Mouse (Mus musculus) intestine, postnatal 0 days (tissue): ENCODE results near the gene Traf3ip2. TPM values are rescaled to one million over a fixed set of nuclear protein-coding genes. Genes with fewer than 3 reads are reported as not detected.
A peak's percentile ranks its signal among the peaks of the same experiment; 100 is the strongest.

Experiments
- ATAC-seq: fragments of 200-750 bp; cut with Nextera tagmentation; 2 replicates; pipeline ENCODE4 v1.8.0; 2017; ENCODE audit warnings: mild to moderate bottlenecking, moderate TSS enrichment, moderate library complexity
- H3K27ac ChIP-seq: fragments of 300-500 bp; sonication (generic); 2 replicates; pipeline ENCODE4 v1.5.1; 2014; ENCODE audit warnings: mild to moderate bottlenecking, low read depth, low read length, moderate library complexity
- H3K27me3 ChIP-seq: fragments of 300-500 bp; sonication (generic); replicated peaks from 2 replicates; pipeline ENCODE4 v1.6.1; 2014; ENCODE audit warnings: low read length, mixed read lengths; ENCODE audit not compliant: control insufficient read depth, insufficient read depth
- H3K36me3 ChIP-seq: fragments of 300-500 bp; sonication (generic); 2 replicates; pipeline ENCODE4 v1.6.1; 2014; ENCODE audit warnings: mild to moderate bottlenecking, moderate library complexity; ENCODE audit not compliant: control insufficient read depth, insufficient read depth
- H3K4me1 ChIP-seq: fragments of 300-500 bp; sonication (generic); replicated peaks from 2 replicates; pipeline ENCODE4 v1.6.1; 2014; ENCODE audit warnings: antibody characterized with exemption, low read length, mixed read lengths; ENCODE audit not compliant: control insufficient read depth, insufficient read depth
- H3K4me2 ChIP-seq: fragments of 300-500 bp; sonication (generic); replicated peaks from 2 replicates; pipeline ENCODE4 v1.6.1; 2014; ENCODE audit warnings: low read depth, mild to moderate bottlenecking, moderate library complexity
- H3K4me3 ChIP-seq: fragments of 300-500 bp; sonication (generic); 2 replicates; pipeline ENCODE4 v1.5.1; 2014; ENCODE audit warnings: low read depth, low read length
- H3K9ac ChIP-seq: fragments of 300-500 bp; sonication (generic); 2 replicates; pipeline ENCODE4 v1.6.1; 2014; ENCODE audit warnings: mild to moderate bottlenecking, low read depth, low read length
- H3K9me3 ChIP-seq: fragments of 300-500 bp; sonication (generic); 2 replicates; pipeline ENCODE4 v1.6.1; 2016; ENCODE audit warnings: mixed run types; ENCODE audit not compliant: control insufficient read depth
- CTCF ChIP-seq: sonication (generic); IDR thresholded peaks from 2 replicates; pipeline ENCODE4 v1.5.1; 2016; ENCODE audit warnings: low read depth, mild to moderate bottlenecking, control low read depth, antibody characterized with exemption, moderate library complexity
- WGBS: fragments of 180-500 bp; shearing (Covaris S2); extraction: QIAGEN DNeasy Blood & Tissue Kit; methylation state at CpG from one replicate; pipeline ENCODE4 v1.1.7; 2014; 5-methylcytosine and 5-hydroxymethylcytosine counted together
- polyA plus RNA-seq: library from polyadenylated mRNA; unstranded; fragments of >200 nt; fragmentation: Nextera tagmentation; extraction: Ambion mirVana; gene quantifications from 2 replicates; pipeline ENCODE4 v1.2.1, GENCODE M21; 2015

Traf3ip2 gene
- polyA plus RNA-seq, 1 experiment from 2014 or later: 25.3 TPM

GRCm38 (mm10) chr10:39612131-39612530 is 603 bp upstream of the Traf3ip2 start:
- H3K9me3 ChIP-seq: no peaks in the 10 kb centered on the region
- no peak for TF ChIP-seq CTCF
- no peak overlapping the region for H3K9ac ChIP-seq
- H3K36me3 ChIP-seq: no peaks in the 10 kb centered on the region; the same call in 1 of the 2 replicates
- no peak for ATAC-seq
- peak overlapping the region; percentile 99; the same call in 1 of the 2 replicates for H3K27ac ChIP-seq
- H3K4me1 ChIP-seq: peaks cover 26% of the 10 kb centered on the region
- peak overlapping the region; percentile 54; the same call in 1 of the 2 replicates for H3K4me3 ChIP-seq
- 47% methylated on average over 2 of the region's 2 CpGs for WGBS
- H3K4me2 ChIP-seq: peak overlapping the region; percentile 70; the same call in 1 of the 2 replicates
- H3K27me3 ChIP-seq: no peaks in the 10 kb centered on the region

GRCm38 (mm10) chr10:39612989-39613831 is 476 bp downstream of the Traf3ip2 start:
- no peaks in the 10 kb centered on the region for H3K27me3 ChIP-seq
- peak overlapping the region; percentile 54 for H3K4me3 ChIP-seq
- no peaks in the 10 kb centered on the region for H3K9me3 ChIP-seq
- H3K4me1 ChIP-seq: peaks cover 28% of the 10 kb centered on the region
- peak overlapping the region; percentile 99 for H3K27ac ChIP-seq
- WGBS: 4% methylated on average over 26 of the region's 26 CpGs
- peak overlapping the region; percentile 73 for H3K9ac ChIP-seq
- peak overlapping the region; percentile 70 for H3K4me2 ChIP-seq
- peak; percentile 89 for ATAC-seq
- no peak for TF ChIP-seq CTCF
- peaks cover 3% of the 10 kb centered on the region; the same call in 1 of the 2 replicates for H3K36me3 ChIP-seq

- ATAC-seq: no peak
Observed at GRCm38 (mm10) chr10:39613973-39614372, 1.2 kb downstream of the Traf3ip2 start.

GRCm38 (mm10) chr10:39614676-39615075 is 1.9 kb downstream of the Traf3ip2 start:
- H3K27ac ChIP-seq: peak overlapping the region; percentile 99
- peak overlapping the region; percentile 70 for H3K4me2 ChIP-seq
- H3K4me3 ChIP-seq: peak overlapping the region; percentile 54
- H3K36me3 ChIP-seq: peaks cover 6% of the 10 kb centered on the region; the same call in 1 of the 2 replicates
- no peaks in the 10 kb centered on the region for H3K9me3 ChIP-seq
- peak; percentile 14; the same call in 1 of the 2 replicates for ATAC-seq
- H3K4me1 ChIP-seq: peaks cover 28% of the 10 kb centered on the region
- WGBS: 11% methylated on average over 6 of the region's 6 CpGs
- H3K9ac ChIP-seq: 0 out of 2 replicates have a peak overlapping the region, but pooled peaks have one; percentile 11
- TF ChIP-seq CTCF: no peak
- no peaks in the 10 kb centered on the region for H3K27me3 ChIP-seq

More at GRCm38 (mm10) chr10:39613973-39614372, 1.2 kb downstream of the Traf3ip2 start:
- peak overlapping the region; percentile 99 for H3K27ac ChIP-seq
- no peaks in the 10 kb centered on the region for H3K27me3 ChIP-seq
- peaks cover 3% of the 10 kb centered on the region; the same call in 1 of the 2 replicates for H3K36me3 ChIP-seq
- no peaks in the 10 kb centered on the region for H3K9me3 ChIP-seq
- peak overlapping the region; percentile 73; the same call in 1 of the 2 replicates for H3K9ac ChIP-seq
- peaks cover 28% of the 10 kb centered on the region for H3K4me1 ChIP-seq
- peak overlapping the region; percentile 54 for H3K4me3 ChIP-seq
- peak overlapping the region; percentile 70 for H3K4me2 ChIP-seq
- no peak for TF ChIP-seq CTCF
- 8% methylated on average over 2 of the region's 2 CpGs for WGBS

- Histone ChIP-seq H3K4me2 (peak overlapping the region; percentile 21; the same call in 1 of the 2 replicates), H3K36me3 (peaks cover 16% of the 10 kb centered on the region; the same call in 1 of the 2 replicates), H3K27me3 (no peaks in the 10 kb centered on the region), H3K4me1 (peaks cover 28% of the 10 kb centered on the region), H3K4me3 (no peak overlapping the region), H3K9me3 (no peaks in the 10 kb centered on the region), H3K27ac (peak overlapping the region; percentile 65), H3K9ac (no peak overlapping the region)
- no peak for ATAC-seq
- TF ChIP-seq CTCF: no peak
- 66% methylated on average over 12 of the region's 12 CpGs for WGBS
Observed at GRCm38 (mm10) chr10:39615531-39616229, 2.9 kb downstream of the Traf3ip2 start.

- Histone ChIP-seq H3K36me3 (peaks cover 21% of the 10 kb centered on the region; the same call in 1 of the 2 replicates), H3K27me3 (no peaks in the 10 kb centered on the region), H3K4me1 (peaks cover 25% of the 10 kb centered on the region), H3K4me3 (no peak overlapping the region), H3K9ac (no peak overlapping the region), H3K9me3 (no peaks in the 10 kb centered on the region), H3K27ac (peak overlapping the region; percentile 65), H3K4me2 (peak overlapping the region; percentile 21)
- TF ChIP-seq CTCF: no peak
- ATAC-seq: no peak
- 87% methylated on average over 9 of the region's 9 CpGs for WGBS
Observed at GRCm38 (mm10) chr10:39616230-39616590, 3.5 kb downstream of the Traf3ip2 start.
